Mouse (Mus musculus) embryonic fibroblast, embryonic 13.5 days (primary cell): Measurements from ENCODE around the gene Larp1.

Experiments used
- CTCF ChIP-seq: IDR thresholded peaks from 2 replicates; pipeline ENCODE4 v1.5.1; 2011; ENCODE audit warnings: mild to moderate bottlenecking, control low read depth, low read length, moderate library complexity, borderline replicate concordance; ENCODE audit not compliant: insufficient read depth
- POLR2A ChIP-seq: IDR thresholded peaks from 2 replicates; pipeline ENCODE4 v1.6.1; 2011; ENCODE audit warnings: low read depth, mild to moderate bottlenecking, control low read depth, low read length, moderate library complexity

DNA sequence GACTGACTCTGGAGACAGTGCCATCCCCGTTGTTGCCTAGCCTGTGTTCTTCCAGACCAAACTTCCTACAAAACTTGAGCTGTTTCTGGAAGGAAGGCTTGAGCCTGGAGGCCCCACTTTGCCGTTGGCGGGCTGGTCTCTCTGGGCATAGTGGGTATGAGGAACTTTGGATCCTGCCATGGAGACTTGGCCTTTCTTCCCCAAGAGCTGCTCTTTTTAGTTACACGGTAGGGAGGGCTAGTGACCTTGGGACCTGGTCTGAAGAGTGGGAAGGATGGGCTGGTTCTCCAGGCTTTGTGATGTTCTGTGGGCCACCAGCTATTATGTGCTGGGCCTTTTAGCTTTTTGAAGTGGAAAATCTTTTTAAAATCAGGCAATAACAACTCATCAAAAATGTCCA, 17.0 kb downstream of the Larp1 start:
- TF ChIP-seq POLR2A (no peak), CTCF (no peak)
